Mouse (Mus musculus) frontal cortex, adult (tissue): ENCODE results near the gene Zfp710.
"Not testable (repeated sequence)": the region's sequence is repeated elsewhere in the genome, so short reads cannot be mapped to it uniquely, and the experiment has no call there.

Source experiments
- ATAC-seq: cut with Nextera tagmentation; 2 replicates; pipeline ENCODE4 v1.9.2; 2017; ENCODE audit warnings: mild to moderate bottlenecking, moderate library complexity, mixed read lengths; ENCODE audit not compliant: low TSS enrichment

The Zfp710 gene

DNA sequence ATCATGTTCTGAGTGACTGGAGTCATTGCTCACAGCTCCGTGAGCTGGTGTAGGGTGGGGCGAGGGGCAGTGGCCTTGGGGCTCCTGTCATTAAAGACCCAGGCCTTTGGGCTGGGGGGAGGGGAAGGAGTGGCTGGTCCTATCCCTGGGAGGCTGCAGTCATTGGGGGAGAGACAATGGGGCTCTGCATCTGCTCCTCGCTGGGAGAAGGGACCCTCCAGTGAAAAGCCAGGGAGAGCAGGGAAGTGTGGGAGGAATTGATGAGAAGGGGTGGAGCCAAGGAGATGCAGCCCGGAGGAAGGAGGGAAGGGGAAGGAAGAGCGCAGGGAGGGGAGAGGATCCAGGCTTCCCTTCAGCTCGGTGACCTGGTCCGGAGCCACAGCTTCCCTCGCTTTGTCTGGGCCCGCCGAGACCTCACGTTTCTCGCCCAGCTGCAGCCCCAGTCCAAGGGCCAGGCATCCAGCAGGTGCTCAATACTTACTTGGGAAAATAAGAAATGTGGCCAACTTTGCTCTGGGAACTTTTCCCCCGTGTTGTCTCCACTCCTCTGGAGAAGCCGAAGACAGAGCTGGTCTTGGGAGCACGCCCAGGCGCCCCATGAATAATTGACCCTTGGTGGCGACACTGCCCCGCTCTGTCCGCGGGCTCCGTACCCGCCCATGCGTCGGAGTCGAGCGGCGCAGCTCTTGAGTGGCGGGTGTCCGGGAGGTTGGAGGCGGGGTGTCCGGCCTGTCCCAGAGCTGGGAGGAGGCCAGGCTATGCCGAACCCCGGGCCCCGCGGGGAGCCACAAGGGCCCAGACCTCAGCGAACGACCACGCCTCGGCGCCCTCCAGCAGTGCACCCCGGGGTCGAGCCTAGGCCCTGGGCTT lies at the start of gene Zfp710:
TSS of gene Zfp710 (plus strand) at position 294 of the 870 bp plus-strand sequence.
- peak; percentile 53 for ATAC-seq

DNA sequence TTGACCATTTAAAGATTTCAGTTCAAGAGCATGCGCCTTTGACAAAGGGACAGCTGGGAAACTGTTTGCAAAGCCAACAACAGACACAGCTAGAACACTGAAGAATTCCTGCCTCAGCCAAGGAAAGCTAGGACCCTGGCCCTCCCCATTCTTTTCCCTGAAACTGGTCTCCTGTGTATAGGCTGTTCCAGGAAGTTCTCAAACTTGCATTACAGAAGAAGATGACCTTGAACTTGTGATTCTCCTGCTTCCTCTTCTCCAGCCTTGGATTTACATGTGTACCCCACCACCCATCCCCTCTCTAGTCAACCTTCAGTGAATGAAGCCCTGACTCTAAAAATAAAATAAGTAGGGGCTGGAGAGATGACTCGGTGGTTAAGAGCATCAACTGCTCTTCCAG lies 49.3 kb upstream of the Zfp710 start:
- no peak for ATAC-seq

DNA sequence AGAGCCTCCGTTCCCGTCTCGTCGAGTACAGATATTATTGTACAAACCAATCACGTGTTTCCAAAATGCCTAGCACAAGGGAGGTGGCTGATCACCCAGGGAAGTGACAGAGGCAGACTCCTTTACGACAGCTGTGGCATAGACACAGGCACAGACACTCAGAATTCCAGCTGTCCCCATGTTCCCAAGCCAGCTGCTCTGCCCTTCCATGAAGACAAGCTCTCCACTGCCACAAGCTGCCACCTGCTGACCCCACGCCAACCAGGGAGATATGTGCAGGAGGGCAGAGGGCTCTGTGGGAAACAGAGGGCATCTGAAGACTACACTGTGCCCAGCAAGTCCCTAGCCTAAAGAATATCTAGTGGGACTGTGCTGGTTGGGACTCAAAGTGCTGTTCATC lies 37.9 kb upstream of the Zfp710 start:
- ATAC-seq, result no peak

DNA sequence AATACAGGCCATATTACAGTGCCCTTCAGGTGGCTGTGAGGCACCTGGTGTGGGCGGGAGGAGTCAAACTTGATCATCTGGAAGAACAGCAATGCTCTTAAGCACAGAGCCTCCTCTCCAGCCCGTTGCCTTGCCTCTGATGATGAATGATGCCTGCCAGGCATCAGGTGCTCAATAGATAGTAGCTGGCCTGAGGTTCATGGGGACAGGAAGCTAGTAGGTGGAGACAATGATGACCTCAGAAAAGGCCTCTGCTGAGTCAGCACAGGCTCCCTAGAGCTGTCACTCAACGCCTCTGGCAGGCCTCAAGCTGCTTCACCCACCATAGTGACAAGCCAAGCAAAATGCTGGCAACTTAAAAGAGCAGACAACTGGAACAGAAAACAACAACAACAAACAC lies 36.9 kb upstream of the Zfp710 start:
- ATAC-seq, result no peak

DNA sequence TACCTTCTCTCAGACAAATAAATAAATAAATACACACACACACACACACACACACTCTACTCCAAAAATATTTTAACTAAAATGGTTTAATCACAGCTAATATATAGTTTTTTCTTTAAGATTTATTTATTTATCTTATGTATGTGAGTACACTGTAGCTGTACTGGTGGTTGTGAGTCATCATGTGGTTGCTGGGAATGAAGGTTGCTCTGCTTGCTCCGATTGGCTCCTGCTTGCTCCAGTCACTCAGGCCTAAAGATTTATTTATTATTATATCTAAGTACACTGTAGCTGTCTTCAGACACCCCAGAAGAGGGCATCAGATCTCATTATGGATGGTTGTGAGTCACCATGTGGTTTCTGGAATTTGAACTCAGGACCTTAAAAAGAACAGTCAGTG lies 36.1 kb upstream of the Zfp710 start:
- ATAC-seq, result not testable (repeated sequence)

DNA sequence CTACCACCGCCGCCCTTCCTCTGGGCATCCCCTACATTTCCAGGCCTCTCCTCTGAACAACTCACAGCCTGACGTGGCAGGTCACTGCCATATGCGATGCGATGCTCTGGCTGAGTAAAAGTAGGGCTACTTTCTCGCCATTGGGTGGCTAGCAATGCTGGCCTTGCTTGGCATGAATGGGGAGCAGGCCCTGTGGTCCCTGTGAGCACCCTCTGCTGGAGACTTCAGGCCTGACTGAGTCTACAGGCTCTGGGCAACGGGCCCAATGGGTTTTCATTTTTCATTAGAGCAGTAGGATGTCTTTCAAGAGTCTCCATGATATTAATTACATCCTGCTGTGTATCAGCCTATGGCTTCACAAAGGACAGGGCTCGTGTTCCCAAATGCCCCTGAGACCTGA lies 30.1 kb upstream of the Zfp710 start:
- no peak for ATAC-seq

DNA sequence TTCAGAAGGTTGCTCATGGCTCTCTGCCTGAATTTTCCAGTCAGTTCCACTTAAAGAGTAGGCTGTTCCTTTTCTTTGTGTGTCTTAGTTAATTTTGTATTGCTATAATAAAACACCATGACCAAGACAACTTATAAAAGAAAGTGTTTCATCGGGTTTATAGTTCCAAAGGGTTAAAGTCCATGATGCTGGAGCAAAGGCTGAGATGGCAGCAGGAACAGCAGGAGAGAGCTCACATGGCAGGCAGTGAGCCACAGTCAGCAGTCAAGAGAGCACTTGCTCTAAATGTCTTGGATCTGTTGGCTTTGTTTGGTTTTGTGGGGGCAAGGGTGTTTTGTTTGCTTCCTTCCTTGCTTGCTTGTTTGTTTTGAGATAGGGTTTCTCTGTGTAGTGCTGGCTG lies 26.9 kb upstream of the Zfp710 start:
- no peak for ATAC-seq

DNA sequence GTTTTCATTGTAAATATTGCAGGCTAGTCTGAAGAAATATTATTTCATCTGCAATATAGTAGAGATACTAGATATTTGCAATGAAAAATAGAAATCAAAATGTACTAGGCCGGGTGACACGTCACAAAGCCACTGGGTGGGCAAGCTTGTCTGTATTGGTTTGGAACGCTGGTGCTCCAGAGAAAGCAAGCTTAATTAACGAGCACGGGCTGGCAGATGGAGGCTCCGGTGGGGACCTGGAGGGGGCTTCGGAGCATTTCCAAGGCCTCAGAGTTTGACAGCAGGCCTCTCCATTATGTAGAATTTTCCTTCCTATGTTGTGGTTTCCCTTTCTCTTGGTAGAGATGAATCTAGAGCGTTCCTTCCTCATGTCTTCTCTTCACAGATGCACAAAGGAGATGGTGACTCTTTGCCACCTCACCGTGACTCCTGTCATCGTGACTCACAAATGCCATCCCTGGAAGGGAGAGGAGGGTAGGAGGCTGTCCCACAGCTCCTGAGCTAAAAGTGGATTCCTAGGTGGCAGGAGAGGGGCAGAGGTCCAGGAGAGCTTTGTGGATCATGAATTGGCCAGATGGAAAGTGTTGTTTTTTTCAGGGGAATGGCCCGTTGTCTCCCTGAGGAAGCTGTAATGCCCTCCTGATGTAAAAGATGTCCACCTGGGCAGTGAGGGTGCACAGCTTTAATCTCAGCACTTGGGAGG lies 22.1 kb upstream of the Zfp710 start:
- no peak for ATAC-seq

DNA sequence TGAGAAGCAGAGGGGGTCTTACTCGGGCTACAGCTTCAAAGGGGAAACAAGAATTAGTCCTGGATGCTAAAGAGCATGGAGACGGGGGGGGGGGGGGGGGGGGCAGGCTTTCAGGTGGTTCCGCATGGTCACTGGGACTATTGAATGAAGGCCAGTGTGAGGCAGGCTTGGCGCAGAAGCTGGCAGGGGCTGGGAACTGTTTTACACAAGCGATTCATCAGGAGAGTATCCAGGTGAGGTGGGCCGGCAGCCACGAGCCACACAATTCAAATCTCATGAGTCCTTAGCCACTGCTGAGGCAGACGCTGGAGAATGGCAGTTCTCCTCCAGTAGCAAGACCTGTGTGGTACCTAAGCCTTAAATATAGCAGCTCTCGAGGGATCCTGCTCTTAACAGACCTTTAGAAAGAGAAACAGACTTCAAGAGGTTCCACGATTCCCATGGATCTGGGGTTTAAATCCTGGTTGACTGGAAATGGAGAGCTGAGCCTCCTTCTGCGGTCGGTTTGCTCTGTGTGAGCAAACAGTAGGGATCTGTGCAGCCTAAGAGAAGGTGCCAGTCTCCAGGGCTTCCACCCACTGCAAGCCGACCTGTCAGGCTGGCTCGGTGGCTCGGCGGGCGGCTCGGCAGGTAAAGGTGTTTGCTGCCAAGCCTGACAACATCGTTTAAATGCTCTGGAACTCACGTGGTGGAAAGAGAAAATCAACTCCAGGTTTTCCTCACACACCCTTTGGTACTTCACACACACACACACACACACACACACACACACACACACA lies 19.6 kb upstream of the Zfp710 start:
- no peak for ATAC-seq

DNA sequence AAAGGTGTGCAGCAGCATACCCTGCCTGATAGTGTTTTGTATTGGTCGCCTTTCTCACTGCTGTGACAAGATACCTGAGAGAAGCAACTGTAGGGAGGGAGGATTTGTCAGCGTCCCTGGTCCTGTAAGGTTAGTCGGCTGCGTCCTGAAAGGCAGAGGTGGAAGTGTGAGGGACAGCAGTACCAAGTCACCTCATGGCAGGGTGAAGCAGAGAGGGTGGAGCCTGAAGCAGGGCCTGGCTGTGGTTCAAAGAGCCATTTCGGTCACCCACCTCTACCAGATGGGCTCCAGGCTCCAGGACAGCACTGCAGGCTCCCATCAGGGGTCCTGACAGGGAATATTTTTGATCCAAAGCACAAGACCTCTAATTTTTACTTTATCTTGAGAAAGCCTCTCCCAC lies 13.9 kb upstream of the Zfp710 start:
- ATAC-seq, result no peak

DNA sequence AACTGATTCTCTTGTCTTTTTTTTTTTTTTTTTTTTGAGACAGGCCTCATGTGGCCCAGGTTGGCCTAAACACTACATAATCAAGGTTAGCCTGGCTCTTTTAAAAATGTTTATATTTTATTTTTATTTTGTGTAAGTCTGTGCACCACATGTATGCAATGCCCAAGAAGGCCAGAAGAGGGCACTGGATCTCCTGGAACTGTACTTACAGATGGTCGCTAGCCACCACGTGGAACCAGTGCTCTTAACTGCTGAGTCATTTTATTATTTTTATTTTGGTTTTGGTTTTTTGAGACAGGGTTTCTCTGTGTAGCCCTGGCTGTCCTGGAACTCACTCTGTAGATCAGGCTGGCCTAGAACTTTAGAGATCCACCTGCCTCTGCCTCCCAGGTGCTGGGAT lies 13.1 kb upstream of the Zfp710 start:
- no peak for ATAC-seq

DNA sequence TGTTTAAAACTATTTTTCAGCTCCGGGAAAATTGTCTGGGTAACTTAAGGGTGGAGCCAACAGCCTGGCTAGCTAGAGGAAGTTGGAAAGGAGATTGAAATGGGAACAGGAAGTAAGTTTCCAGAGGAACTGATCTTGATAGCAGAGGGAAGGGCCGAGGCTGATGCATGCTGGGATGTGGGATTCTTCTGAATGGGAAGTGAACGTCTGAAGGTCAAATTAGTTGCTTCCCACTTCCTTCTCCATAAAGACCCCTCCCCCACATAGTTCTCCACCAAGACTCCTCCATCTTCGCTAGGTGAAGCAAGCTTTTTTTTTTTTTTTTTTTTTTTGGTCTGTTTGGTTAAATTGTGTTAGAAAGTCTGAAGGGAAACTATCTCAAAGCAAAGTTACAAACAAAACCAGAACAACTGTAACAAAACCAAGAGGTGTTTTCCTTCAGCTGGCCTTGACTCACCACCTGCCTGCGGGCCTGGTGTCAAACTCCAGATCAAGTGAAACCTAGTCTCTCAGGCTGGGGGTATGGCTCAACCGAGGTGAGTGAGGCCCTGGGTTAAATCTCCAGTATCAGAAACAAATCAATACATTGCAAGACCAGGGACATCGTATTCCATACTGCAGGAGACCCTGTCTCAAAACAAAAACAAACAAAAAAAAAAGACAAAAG lies 10.6 kb upstream of the Zfp710 start:
- ATAC-seq, result no peak

DNA sequence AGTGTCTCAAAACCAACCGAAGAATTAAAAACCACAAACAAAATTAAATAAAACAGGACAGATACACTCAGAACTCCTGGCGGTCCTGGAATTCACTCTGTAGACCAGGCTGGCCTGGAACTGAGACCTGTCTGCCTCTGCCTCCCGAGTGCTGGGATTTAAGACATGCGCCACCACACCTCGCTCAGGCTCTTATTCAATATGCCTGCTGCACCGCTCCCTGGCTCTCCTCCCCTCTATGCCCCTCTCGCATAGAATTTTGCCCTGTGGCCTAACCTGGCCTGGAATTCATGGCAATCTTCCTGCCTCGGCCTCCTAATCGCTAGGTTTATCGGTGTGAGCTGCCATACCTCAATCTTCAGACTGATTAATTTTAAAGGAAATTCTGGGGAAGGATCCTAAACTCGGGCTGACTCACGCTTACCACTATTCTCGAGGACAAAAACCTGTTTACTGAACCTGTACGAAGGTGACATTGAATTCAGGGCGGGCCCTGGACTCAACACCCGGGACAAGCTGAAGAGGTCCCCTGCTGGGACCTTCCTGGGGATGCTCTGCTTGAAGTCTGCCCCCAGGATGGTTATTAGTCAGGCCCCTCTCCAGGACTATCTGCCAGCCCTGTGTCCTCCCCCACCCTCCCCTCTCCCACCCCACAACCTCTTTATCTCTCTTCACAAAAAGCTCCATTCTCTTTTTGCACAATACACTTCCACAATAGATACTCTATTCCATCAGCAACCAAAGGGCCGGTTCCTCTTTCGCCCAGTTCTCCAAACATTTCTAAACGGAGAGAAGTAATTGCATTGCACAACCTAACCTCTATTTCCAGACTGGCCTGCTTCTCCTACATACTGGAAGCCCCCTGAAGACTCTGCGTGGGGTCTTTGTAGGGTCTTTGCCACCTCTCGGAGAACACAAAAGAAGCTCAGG lies 9.5 kb upstream of the Zfp710 start:
- ATAC-seq, result no peak

DNA sequence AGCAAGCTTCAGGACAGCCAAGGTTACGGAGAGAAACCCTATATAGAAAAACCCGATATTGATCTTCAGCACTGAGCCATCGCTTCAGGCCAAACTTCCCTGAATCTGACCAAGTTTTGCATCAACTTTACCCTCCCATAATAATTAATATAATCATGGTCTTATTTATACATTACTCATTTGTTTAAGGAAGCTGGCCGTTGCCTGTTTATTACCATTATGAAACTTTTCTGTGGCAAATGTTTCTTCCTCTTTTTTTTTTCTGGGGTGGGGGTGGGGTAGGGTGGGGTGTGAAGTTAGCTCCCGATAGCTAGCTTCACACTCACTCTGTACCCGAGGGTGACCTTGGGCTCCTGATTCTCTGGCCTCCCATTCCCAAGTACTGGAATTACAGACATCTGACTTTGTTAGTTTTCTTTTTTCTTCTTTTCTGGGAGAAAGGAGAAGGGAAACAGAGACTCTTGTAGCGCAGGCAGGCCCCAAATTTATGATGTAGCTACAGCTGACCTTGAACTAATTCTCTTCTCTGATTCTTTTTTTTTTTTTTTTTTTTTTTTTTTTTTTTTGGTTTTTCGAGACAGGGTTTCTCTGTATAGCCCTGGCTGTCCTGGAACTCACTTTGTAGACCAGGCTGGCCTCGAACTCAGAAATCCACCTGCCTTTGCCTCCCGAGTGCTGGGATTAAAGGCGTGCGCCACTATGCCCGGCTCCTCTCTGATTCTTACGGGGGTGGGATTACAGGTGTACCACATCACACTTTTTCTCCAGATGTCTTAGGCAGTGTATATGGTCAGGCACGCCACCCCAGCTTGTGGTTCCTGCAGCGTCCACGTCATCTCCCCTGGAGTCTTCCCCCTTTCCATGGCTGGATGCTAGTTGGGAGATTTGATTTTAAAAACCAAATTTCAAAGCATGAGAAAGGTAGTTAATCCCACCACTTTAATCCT lies 5.8 kb upstream of the Zfp710 start:
- no peak for ATAC-seq

DNA sequence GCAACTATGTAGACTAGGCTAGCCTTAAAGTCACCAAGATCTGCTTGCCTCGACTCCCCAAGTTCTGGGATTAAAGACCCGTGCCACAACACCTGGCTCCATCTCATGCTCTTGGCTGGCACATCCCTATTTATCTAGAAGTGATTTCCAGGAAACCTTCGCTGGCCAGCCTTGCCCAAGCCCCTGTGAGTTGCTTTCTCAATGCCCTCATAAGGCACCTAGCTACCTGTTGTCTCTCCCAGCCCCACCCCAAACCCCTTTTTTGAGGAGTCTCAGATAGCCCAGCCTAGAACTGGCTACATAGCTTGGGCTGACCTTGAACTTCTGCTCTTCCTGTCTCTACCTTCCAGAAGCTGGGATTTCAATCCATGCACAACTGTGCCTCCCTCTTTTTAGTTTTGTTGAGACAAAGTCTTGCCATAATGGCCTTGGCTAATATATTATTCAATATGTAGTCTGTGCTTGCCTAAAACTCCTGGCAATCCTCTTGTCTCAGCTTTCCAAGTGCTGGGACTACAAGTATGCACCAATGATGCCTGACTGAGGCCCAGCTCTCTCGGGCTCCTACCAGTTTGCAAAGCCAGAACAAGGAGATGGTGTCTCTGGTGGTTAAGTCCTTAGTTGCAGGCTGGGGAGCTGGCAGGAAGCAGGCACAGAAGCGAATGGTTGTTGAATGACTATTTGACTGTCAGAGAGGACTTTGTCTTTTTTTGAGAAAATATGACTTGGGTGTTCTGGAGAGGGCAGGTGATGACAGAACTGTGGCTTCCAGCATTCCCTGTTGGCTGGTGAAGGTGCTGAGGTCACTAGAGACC lies 786 bp upstream of the Zfp710 start:
- ATAC-seq, result peak; percentile 53

DNA sequence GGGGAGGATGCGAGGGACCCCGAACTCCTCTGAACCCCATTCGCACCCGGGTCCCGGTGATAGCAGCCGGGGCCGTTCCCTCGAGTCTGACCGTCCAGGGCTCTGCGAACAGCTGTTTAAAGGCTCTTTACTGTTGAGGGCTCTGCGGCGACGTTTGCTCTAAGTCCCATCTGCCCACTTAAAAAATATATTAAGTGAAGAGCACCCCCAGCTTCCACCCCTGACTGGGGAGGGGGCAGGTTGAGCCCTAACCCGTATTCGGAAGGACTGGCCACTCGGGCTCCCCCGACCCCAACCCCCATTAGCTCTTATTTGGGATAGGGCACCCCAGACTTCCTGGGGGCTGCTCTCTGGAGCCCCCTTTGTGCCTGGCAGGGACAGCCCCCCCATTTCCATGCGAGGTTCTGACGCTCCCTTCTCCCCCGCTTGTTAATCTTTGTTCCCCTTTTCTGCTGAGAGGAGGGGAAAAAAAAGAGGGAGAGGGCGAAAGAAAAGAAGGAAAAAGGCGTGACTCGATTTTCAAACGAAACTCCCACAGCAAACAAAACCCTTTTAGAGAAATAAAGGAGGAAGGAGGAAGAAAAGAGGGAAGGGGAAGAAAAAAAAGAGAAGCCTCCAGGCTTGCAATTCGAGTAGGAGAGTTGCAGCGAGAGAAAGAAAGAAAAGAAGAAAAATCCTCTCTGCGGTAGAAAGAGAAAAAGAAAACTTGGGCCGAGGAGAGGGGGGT lies 940 bp downstream of the Zfp710 start:
- no peak for ATAC-seq

DNA sequence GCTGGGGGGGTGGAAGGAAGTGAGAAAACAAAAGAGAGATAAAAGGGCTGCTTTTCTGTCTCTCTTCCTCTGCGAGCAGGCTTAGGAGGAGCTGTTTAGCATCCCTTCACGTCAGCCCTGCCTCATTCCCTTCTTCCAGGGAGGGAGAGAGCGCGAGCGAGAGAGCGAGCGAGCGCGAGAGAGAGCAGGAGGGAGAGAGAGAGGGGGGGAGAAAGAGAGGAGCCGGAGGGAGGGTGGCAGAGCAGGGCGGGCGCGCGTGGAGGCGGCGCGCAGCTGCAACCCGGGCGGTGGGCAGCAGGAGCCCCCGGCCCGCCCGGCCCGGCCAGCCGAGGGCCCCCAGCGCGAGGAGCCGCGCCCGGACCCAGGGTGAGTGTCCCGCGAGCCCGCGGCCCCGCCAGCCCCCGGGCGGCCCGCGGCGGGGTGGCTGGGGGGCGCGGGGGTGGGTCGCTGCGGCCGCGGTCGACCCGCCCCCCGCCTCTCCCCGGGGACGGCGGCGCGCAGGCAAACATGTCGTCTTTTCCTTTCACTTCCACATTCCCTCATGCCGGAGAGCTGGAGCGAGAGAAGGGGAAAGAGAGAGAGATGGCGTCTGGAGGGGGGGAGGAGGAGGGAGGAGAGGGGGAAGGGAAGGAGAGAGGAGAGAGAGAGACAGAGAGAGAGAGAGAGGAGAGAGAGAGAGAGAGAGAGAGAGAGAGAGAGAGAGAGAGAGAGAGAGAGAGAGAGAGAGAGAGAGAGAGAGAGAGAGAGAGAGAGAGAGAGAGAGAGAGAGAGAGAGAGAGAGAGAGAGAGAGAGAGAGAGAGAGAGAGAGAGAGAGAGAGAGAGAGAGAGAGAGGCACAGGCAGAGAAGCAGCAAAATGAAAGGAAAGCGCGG lies 1.7 kb downstream of the Zfp710 start:
- ATAC-seq, result peak; percentile 64
